Mouse (Mus musculus): ENCODE data around the gene Cd274.

Gene Cd274

GRCm38 (mm10) chr19:29363557-29363956 lies 3.7 kb upstream of the Cd274 start:
- in situ Hi-C loops (cut with MseI, MboI), result loop anchor here (10.0 kb wide), 1 partner anchor 131 kb away; no protein-coding TSS in a partner anchor

GRCm38 (mm10) chr19:29364076-29364475 lies 3.2 kb upstream of the Cd274 start:
- in situ Hi-C loops (cut with MseI, MboI), result loop anchor here (10.0 kb wide), 1 partner anchor 131 kb away; no protein-coding TSS in a partner anchor

GRCm38 (mm10) chr19:29365105-29365504 lies 2.1 kb upstream of the Cd274 start:
- in situ Hi-C loops (cut with MseI, MboI), result loop anchor here (10.0 kb wide), 1 partner anchor 130 kb away; no protein-coding TSS in a partner anchor

GRCm38 (mm10) chr19:29366226-29366968 lies 858 bp upstream of the Cd274 start:
- in situ Hi-C loops (cut with MseI, MboI), result loop anchor here (10.0 kb wide), 1 partner anchor 128 kb away; no protein-coding TSS in a partner anchor

- in situ Hi-C loops (cut with MseI, MboI), result loop anchor here (10.0 kb wide), 1 partner anchor 127 kb away; no protein-coding TSS in a partner anchor
These were observed 786 bp downstream of the Cd274 start for GRCm38 (mm10) chr19:29368041-29368440.

GRCm38 (mm10) chr19:29368671-29369309 lies 1.5 kb downstream of the Cd274 start:
- in situ Hi-C loops (cut with MseI, MboI), result loop anchor here (10.0 kb wide), 1 partner anchor 126 kb away; no protein-coding TSS in a partner anchor

GRCm38 (mm10) chr19:29370112-29370511 lies 2.9 kb downstream of the Cd274 start:
- in situ Hi-C loops (cut with MseI, MboI), result no loop called here

GRCm38 (mm10) chr19:29370545-29371283 lies 3.5 kb downstream of the Cd274 start:
- in situ Hi-C loops (cut with MseI, MboI), result no loop called here

GRCm38 (mm10) chr19:29371284-29372081 lies 4.2 kb downstream of the Cd274 start:
- in situ Hi-C loops (cut with MseI, MboI), result no loop called here

GRCm38 (mm10) chr19:29372138-29372537 lies 4.9 kb downstream of the Cd274 start:
- in situ Hi-C loops (cut with MseI, MboI), result no loop called here

- in situ Hi-C loops (cut with MseI, MboI), result no loop called here
These were observed 5.4 kb downstream of the Cd274 start for GRCm38 (mm10) chr19:29372621-29373020.

GRCm38 (mm10) chr19:29373438-29373837 lies 6.2 kb downstream of the Cd274 start:
- in situ Hi-C loops (cut with MseI, MboI), result no loop called here

GRCm38 (mm10) chr19:29374947-29375346 lies 7.7 kb downstream of the Cd274 start:
- in situ Hi-C loops (cut with MseI, MboI), result no loop called here

- in situ Hi-C loops (cut with MseI, MboI), result no loop called here
These were observed 9.1 kb downstream of the Cd274 start for GRCm38 (mm10) chr19:29376382-29376781.

GRCm38 (mm10) chr19:29379839-29380603 lies 12.8 kb downstream of the Cd274 start:
- in situ Hi-C loops (cut with MseI, MboI), result no loop called here

- in situ Hi-C loops (cut with MseI, MboI), result no loop called here
These were observed 16.1 kb downstream of the Cd274 start for GRCm38 (mm10) chr19:29383368-29383767.

- in situ Hi-C loops (cut with MseI, MboI), result no loop called here
These were observed 17.2 kb downstream of the Cd274 start for GRCm38 (mm10) chr19:29384412-29384811.

GRCm38 (mm10) chr19:29384994-29385393 lies 17.7 kb downstream of the Cd274 start:
- in situ Hi-C loops (cut with MseI, MboI), result no loop called here

GRCm38 (mm10) chr19:29385822-29386221 lies 18.6 kb downstream of the Cd274 start:
- in situ Hi-C loops (cut with MseI, MboI), result no loop called here

GRCm38 (mm10) chr19:29388818-29389217 lies 21.6 kb downstream of the Cd274 start:
- in situ Hi-C loops (cut with MseI, MboI), result no loop called here

Measured in mouse trophoblast stem cell (cell line).